In the genomic region with DNA sequence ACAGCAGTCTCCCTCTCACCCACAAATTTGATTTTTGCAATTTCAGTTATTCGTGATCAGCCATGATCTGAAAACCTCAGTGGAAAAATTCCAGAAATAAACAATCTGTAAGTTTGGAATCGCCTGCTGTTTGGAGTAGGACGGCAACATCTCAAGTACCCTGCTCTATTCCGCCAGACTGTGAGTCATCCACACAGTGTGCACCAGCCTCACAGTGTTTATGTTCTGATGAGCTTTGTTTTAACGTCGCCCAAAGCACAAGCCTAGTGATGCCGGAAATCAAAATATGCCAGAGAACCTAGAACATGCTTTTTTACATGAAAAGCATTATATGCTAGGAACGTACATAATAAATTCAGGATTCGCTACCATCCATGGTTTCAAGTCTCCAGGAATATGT, we compare ENCODE assay signal across 14 mouse cellular contexts.
"Had no signal": no experiment of that assay in that cellular context is flagged by ENCODE, and none has a peak within 500 bp of the region (broad histone marks: within the 10 kb centered on the region; RNA-seq: fewer than 3 reads in every experiment).

No protein-coding gene starts in this region.

- H3K9ac ChIP-seq: limb, embryonic 13.5 days; liver, embryonic 15.5 days; lung, embryonic 14.5 days; midbrain, embryonic 12.5 days; neural tube, embryonic 13.5 days; stomach, embryonic 15.5 days had no signal

- H3K4me2 ChIP-seq: limb, embryonic 13.5 days; liver, embryonic 15.5 days; lung, embryonic 14.5 days; midbrain, embryonic 12.5 days; neural tube, embryonic 13.5 days; stomach, embryonic 15.5 days had no signal

- H3K36me3 ChIP-seq: limb, embryonic 13.5 days; liver, embryonic 15.5 days; midbrain, embryonic 12.5 days; neural tube, embryonic 13.5 days; stomach, embryonic 15.5 days had no signal

- DNase-seq: kidney, adult 8-10 months; kidney, postnatal 36 days; left cerebral cortex, postnatal 4 days; lung, embryonic 14.5 days; right cerebral cortex, postnatal 14 days; thymus, postnatal 36 days had no signal

- H3K27me3 ChIP-seq: limb, embryonic 13.5 days; liver, embryonic 15.5 days; midbrain, embryonic 12.5 days; neural tube, embryonic 13.5 days; stomach, embryonic 15.5 days had no signal

- H3K4me1 ChIP-seq: liver, embryonic 15.5 days; midbrain, embryonic 12.5 days; neural tube, embryonic 13.5 days; stomach, embryonic 15.5 days had no signal

- H3K9me3 ChIP-seq: limb, embryonic 13.5 days; liver, embryonic 15.5 days; midbrain, embryonic 12.5 days; neural tube, embryonic 13.5 days; stomach, embryonic 15.5 days had no signal

- H3K4me3 ChIP-seq: limb, embryonic 13.5 days; liver, embryonic 15.5 days; midbrain, embryonic 12.5 days; neural tube, embryonic 13.5 days; stomach, embryonic 15.5 days had no signal

- ATAC-seq: intestine, postnatal 0 days; midbrain, embryonic 16.5 days had no signal

- H3K27ac ChIP-seq: kidney, postnatal 0 days; limb, embryonic 13.5 days; liver, embryonic 15.5 days; midbrain, embryonic 12.5 days; neural tube, embryonic 13.5 days; stomach, embryonic 15.5 days had no signal
